Mouse (Mus musculus) small intestine, adult 2 months (tissue): ENCODE data around the gene 2810459M11Rik. TPM values are rescaled to one million over a fixed set of nuclear protein-coding genes. Genes with fewer than 3 reads are reported as not detected.
A peak's percentile ranks its signal among the peaks of the same experiment; 100 is the strongest.

Experiments used
- H3K27ac ChIP-seq: fragments of 200-500 bp; 2 replicates; pipeline ENCODE4 v1.5.1; 2012; ENCODE audit warnings: low read depth, low read length, control low read depth, inconsistent platforms; ENCODE audit not compliant: insufficient read depth
- H3K27me3 ChIP-seq: fragments of 200-500 bp; 2 replicates; pipeline ENCODE4 v1.6.1; 2012; ENCODE audit warnings: mild to moderate bottlenecking, moderate library complexity, low read length, inconsistent platforms; ENCODE audit not compliant: control insufficient read depth, insufficient read depth
- H3K36me3 ChIP-seq: fragments of 200-500 bp; 2 replicates; pipeline ENCODE4 v1.6.1; 2012; ENCODE audit warnings: mild to moderate bottlenecking, low read length, control low read depth, inconsistent platforms; ENCODE audit not compliant: control insufficient read depth, insufficient read depth
- H3K4me1 ChIP-seq: fragments of 200-500 bp; 2 replicates; pipeline ENCODE4 v1.6.1; 2012; ENCODE audit warnings: low read length, inconsistent platforms, mixed read lengths; ENCODE audit not compliant: control insufficient read depth, insufficient read depth, insufficient read length
- H3K4me3 ChIP-seq: fragments of 200-500 bp; 2 replicates; pipeline ENCODE4 v1.5.1; 2012; ENCODE audit warnings: low read depth, mild to moderate bottlenecking, control low read depth, inconsistent platforms, low read length, moderate library complexity
- CTCF ChIP-seq: fragments of 200-500 bp; IDR thresholded peaks from 2 replicates; pipeline ENCODE4 v1.5.1; 2012; ENCODE audit warnings: low read depth, mild to moderate bottlenecking, control low read depth, inconsistent platforms, low read length, moderate library complexity, mixed read lengths; ENCODE audit not compliant: insufficient replicate concordance, insufficient read length; ENCODE audit errors: extremely low read depth
- POLR2A ChIP-seq: fragments of 200-500 bp; IDR thresholded peaks from 2 replicates; pipeline ENCODE4 v1.6.1; 2012; ENCODE audit warnings: low read depth, mild to moderate bottlenecking, control low read depth, inconsistent platforms, low read length, moderate library complexity
- WGBS: fragments of 180-500 bp; shearing (Covaris S2); methylation state at CpG from one replicate; pipeline ENCODE4 v1.1.7; 2018; 5-methylcytosine and 5-hydroxymethylcytosine counted together
- polyA plus RNA-seq: library from polyadenylated mRNA; depleted of rRNA; stranded (reverse); fragments of >200 nt; gene quantifications from 2 replicates; pipeline ENCODE4 v1.2.3, GENCODE M21; 2012

Gene 2810459M11Rik
- polyA plus RNA-seq, 1 experiment, result 9.4 TPM

- H3K4me1 ChIP-seq, result peaks cover 14% of the 10 kb centered on the region; the same call in 1 of the 2 replicates
- no peak for TF ChIP-seq CTCF
- no peaks in the 10 kb centered on the region for H3K27me3 ChIP-seq
- peaks cover 20% of the 10 kb centered on the region for H3K36me3 ChIP-seq
- WGBS, result 69% methylated on average over 12 of the region's 12 CpGs
- no peak overlapping the region for H3K27ac ChIP-seq
- no peak overlapping the region for H3K4me3 ChIP-seq
Measured at GRCm38 (mm10) chr1:86053198-86053921, 7.7 kb downstream of the 2810459M11Rik start.

- peaks cover 16% of the 10 kb centered on the region for H3K36me3 ChIP-seq
- no peak overlapping the region for H3K4me3 ChIP-seq
- TF ChIP-seq POLR2A (no peak), CTCF (no peak)
- H3K4me1 ChIP-seq, result peaks cover 17% of the 10 kb centered on the region; the same call in 1 of the 2 replicates
- no peak overlapping the region for H3K27ac ChIP-seq
- no peaks in the 10 kb centered on the region for H3K27me3 ChIP-seq
- WGBS, result 32% methylated on average over 3 of the region's 3 CpGs
Measured at GRCm38 (mm10) chr1:86054943-86055342, 9.3 kb downstream of the 2810459M11Rik start.

GRCm38 (mm10) chr1:86056284-86056683 is 10.6 kb downstream of the 2810459M11Rik start:
- TF ChIP-seq CTCF (no peak), POLR2A (no peak)
- Histone ChIP-seq H3K27ac (peak overlapping the region; percentile 55), H3K4me3 (no peak overlapping the region), H3K4me1 (peaks cover 17% of the 10 kb centered on the region; the same call in 1 of the 2 replicates), H3K36me3 (peaks cover 12% of the 10 kb centered on the region), H3K27me3 (no peaks in the 10 kb centered on the region)
- 34% methylated on average over 4 of the region's 4 CpGs for WGBS

- Histone ChIP-seq H3K4me1 (peaks cover 17% of the 10 kb centered on the region; the same call in 1 of the 2 replicates), H3K27ac (peak overlapping the region; percentile 19; the same call in 1 of the 2 replicates), H3K27me3 (no peaks in the 10 kb centered on the region), H3K36me3 (0 out of 2 replicates have a peak, but pooled peaks cover 2% of the 10 kb centered on the region), H3K4me3 (peak overlapping the region; percentile 54)
- 7% methylated on average over 21 of the region's 21 CpGs for WGBS
- TF ChIP-seq POLR2A, result no peak
- peak; percentile 97 for TF ChIP-seq CTCF
Measured at GRCm38 (mm10) chr1:86058856-86059769, 13.4 kb downstream of the 2810459M11Rik start.

- Histone ChIP-seq H3K4me3 (no peak overlapping the region), H3K4me1 (peaks cover 4% of the 10 kb centered on the region; the same call in 1 of the 2 replicates), H3K27me3 (no peaks in the 10 kb centered on the region), H3K27ac (no peak overlapping the region), H3K36me3 (0 out of 2 replicates have a peak, but pooled peaks cover 1% of the 10 kb centered on the region)
- TF ChIP-seq POLR2A (no peak), CTCF (peak; percentile 5; the same call in 1 of the 2 replicates)
- WGBS, result 66% methylated on average over 6 of the region's 6 CpGs
Measured at GRCm38 (mm10) chr1:86062523-86062922, 16.9 kb downstream of the 2810459M11Rik start.

GRCm38 (mm10) chr1:86064271-86064991 is 18.8 kb downstream of the 2810459M11Rik start, which contains the start of gene Psmd1:
Gene Psmd1 (plus strand): TSS chr1:86064387.
- TF ChIP-seq POLR2A (peak; percentile 43), CTCF (peak; percentile 76; the same call in 1 of the 2 replicates)
- Histone ChIP-seq H3K27me3 (no peaks in the 10 kb centered on the region), H3K36me3 (0 out of 2 replicates have a peak, but pooled peaks cover 1% of the 10 kb centered on the region), H3K4me1 (no peaks in the 10 kb centered on the region; the same call in 1 of the 2 replicates), H3K27ac (peak within 1 kb of the TSS; percentile 71), H3K4me3 (peak within 1 kb of the TSS; percentile 88)
- under 1% methylated on average over 47 of the region's 47 CpGs for WGBS
